Mouse (Mus musculus): Measurements from ENCODE around the gene Atxn2. TPM values are rescaled to one million over a fixed set of nuclear protein-coding genes. Genes with fewer than 3 reads are reported as not detected.

The Atxn2 gene
- polyA plus RNA-seq, 1 experiment = 174 TPM

- TF ChIP-seq POLR2A (IDR thresholded peaks at IDR 0.05; ENCODE audit: low read depth, low read length) = no peak
- no peak for TF ChIP-seq CTCF (IDR thresholded peaks at IDR 0.05; ENCODE audit: borderline replicate concordance, insufficient read depth, low read length)
- H3K4me3 ChIP-seq (ENCODE audit: insufficient read depth, low read length) = no peak overlapping the region
- H3K4me1 ChIP-seq (ENCODE audit: control insufficient read depth, insufficient read depth, low read length) = peaks cover 11% of the 10 kb centered on the region
- no peak overlapping the region for H3K27ac ChIP-seq (ENCODE audit: insufficient read depth, low read length)
Observed at GRCm38 (mm10) chr5:121818401-121818800, 107.3 kb downstream of the Atxn2 start.

- Histone ChIP-seq H3K4me3 (ENCODE audit: insufficient read depth, low read length) (no peak overlapping the region), H3K27ac (ENCODE audit: insufficient read depth, low read length) (no peak overlapping the region), H3K4me1 (ENCODE audit: control insufficient read depth, insufficient read depth, low read length) (peaks cover 11% of the 10 kb centered on the region)
- no peak for TF ChIP-seq POLR2A (IDR thresholded peaks at IDR 0.05; ENCODE audit: low read depth, low read length)
- TF ChIP-seq CTCF (IDR thresholded peaks at IDR 0.05; ENCODE audit: borderline replicate concordance, insufficient read depth, low read length) = no peak
Observed at GRCm38 (mm10) chr5:121818862-121819261, 107.7 kb downstream of the Atxn2 start.

GRCm38 (mm10) chr5:121819559-121819958 lies 108.4 kb downstream of the Atxn2 start:
- no peak overlapping the region for H3K4me3 ChIP-seq (ENCODE audit: insufficient read depth, low read length)
- no peak for TF ChIP-seq POLR2A (IDR thresholded peaks at IDR 0.05; ENCODE audit: low read depth, low read length)
- no peak for TF ChIP-seq CTCF (IDR thresholded peaks at IDR 0.05; ENCODE audit: borderline replicate concordance, insufficient read depth, low read length)
- H3K4me1 ChIP-seq (ENCODE audit: control insufficient read depth, insufficient read depth, low read length) = peaks cover 14% of the 10 kb centered on the region
- no peak overlapping the region for H3K27ac ChIP-seq (ENCODE audit: insufficient read depth, low read length)

GRCm38 (mm10) chr5:121820161-121820560 lies 109.0 kb downstream of the Atxn2 start:
- TF ChIP-seq POLR2A (IDR thresholded peaks at IDR 0.05; ENCODE audit: low read depth, low read length) = no peak
- no peak for TF ChIP-seq CTCF (IDR thresholded peaks at IDR 0.05; ENCODE audit: borderline replicate concordance, insufficient read depth, low read length)
- no peak overlapping the region for H3K27ac ChIP-seq (ENCODE audit: insufficient read depth, low read length)
- peaks cover 14% of the 10 kb centered on the region for H3K4me1 ChIP-seq (ENCODE audit: control insufficient read depth, insufficient read depth, low read length)
- no peak overlapping the region for H3K4me3 ChIP-seq (ENCODE audit: insufficient read depth, low read length)

GRCm38 (mm10) chr5:121820657-121821056 lies 109.5 kb downstream of the Atxn2 start:
- Histone ChIP-seq H3K4me3 (ENCODE audit: insufficient read depth, low read length) (no peak overlapping the region), H3K4me1 (ENCODE audit: control insufficient read depth, insufficient read depth, low read length) (peaks cover 14% of the 10 kb centered on the region), H3K27ac (ENCODE audit: insufficient read depth, low read length) (no peak overlapping the region)
- no peak for TF ChIP-seq CTCF (IDR thresholded peaks at IDR 0.05; ENCODE audit: borderline replicate concordance, insufficient read depth, low read length)
- TF ChIP-seq POLR2A (IDR thresholded peaks at IDR 0.05; ENCODE audit: low read depth, low read length) = no peak

GRCm38 (mm10) chr5:121821116-121821515 lies 110.0 kb downstream of the Atxn2 start:
- Histone ChIP-seq H3K4me3 (ENCODE audit: insufficient read depth, low read length) (no peak overlapping the region), H3K27ac (ENCODE audit: insufficient read depth, low read length) (no peak overlapping the region), H3K4me1 (ENCODE audit: control insufficient read depth, insufficient read depth, low read length) (peaks cover 14% of the 10 kb centered on the region)
- TF ChIP-seq CTCF (IDR thresholded peaks at IDR 0.05; ENCODE audit: borderline replicate concordance, insufficient read depth, low read length) = no peak
- TF ChIP-seq POLR2A (IDR thresholded peaks at IDR 0.05; ENCODE audit: low read depth, low read length) = no peak

- H3K4me1 ChIP-seq (ENCODE audit: control insufficient read depth, insufficient read depth, low read length) = peaks cover 14% of the 10 kb centered on the region
- H3K27ac ChIP-seq (ENCODE audit: insufficient read depth, low read length) = no peak overlapping the region
- no peak for TF ChIP-seq CTCF (IDR thresholded peaks at IDR 0.05; ENCODE audit: borderline replicate concordance, insufficient read depth, low read length)
- H3K4me3 ChIP-seq (ENCODE audit: insufficient read depth, low read length) = no peak overlapping the region
Observed at GRCm38 (mm10) chr5:121821552-121821951, 110.4 kb downstream of the Atxn2 start.

GRCm38 (mm10) chr5:121822786-121823505 lies 111.8 kb downstream of the Atxn2 start:
- TF ChIP-seq POLR2A (IDR thresholded peaks at IDR 0.05; ENCODE audit: low read depth, low read length) (no peak), CTCF (IDR thresholded peaks at IDR 0.05; ENCODE audit: borderline replicate concordance, insufficient read depth, low read length) (no peak)
- Histone ChIP-seq H3K27ac (ENCODE audit: insufficient read depth, low read length) (no peak overlapping the region), H3K4me1 (ENCODE audit: control insufficient read depth, insufficient read depth, low read length) (peaks cover 14% of the 10 kb centered on the region), H3K4me3 (ENCODE audit: insufficient read depth, low read length) (no peak overlapping the region)

GRCm38 (mm10) chr5:121823668-121824067 lies 112.5 kb downstream of the Atxn2 start:
- H3K4me1 ChIP-seq (ENCODE audit: control insufficient read depth, insufficient read depth, low read length) = peaks cover 14% of the 10 kb centered on the region
- TF ChIP-seq POLR2A (IDR thresholded peaks at IDR 0.05; ENCODE audit: low read depth, low read length) (no peak), CTCF (IDR thresholded peaks at IDR 0.05; ENCODE audit: borderline replicate concordance, insufficient read depth, low read length) (no peak)
- no peak overlapping the region for H3K27ac ChIP-seq (ENCODE audit: insufficient read depth, low read length)
- H3K4me3 ChIP-seq (ENCODE audit: insufficient read depth, low read length) = no peak overlapping the region

GRCm38 (mm10) chr5:121824121-121824520 lies 113.0 kb downstream of the Atxn2 start:
- peaks cover 14% of the 10 kb centered on the region for H3K4me1 ChIP-seq (ENCODE audit: control insufficient read depth, insufficient read depth, low read length)
- TF ChIP-seq POLR2A (IDR thresholded peaks at IDR 0.05; ENCODE audit: low read depth, low read length) = no peak
- TF ChIP-seq CTCF (IDR thresholded peaks at IDR 0.05; ENCODE audit: borderline replicate concordance, insufficient read depth, low read length) = no peak
- H3K4me3 ChIP-seq (ENCODE audit: insufficient read depth, low read length) = no peak overlapping the region
- H3K27ac ChIP-seq (ENCODE audit: insufficient read depth, low read length) = no peak overlapping the region

All from embryonic fibroblast, embryonic 13.5 days (primary cell).